Mouse (Mus musculus) bone marrow macrophage, adult 2 months (primary cell): Measurements from ENCODE around the gene Rrp9.

ENCODE experiments used
- CTCF ChIP-seq: IDR thresholded peaks from 2 replicates; pipeline ENCODE4 v1.5.1; 2012; ENCODE audit warnings: low read depth, mild to moderate bottlenecking, low read length, moderate library complexity
- POLR2A ChIP-seq: IDR thresholded peaks from 2 replicates; pipeline ENCODE4 v1.6.1; 2012; ENCODE audit warnings: mild to moderate bottlenecking, low read depth, low read length, borderline replicate concordance

GRCm38 (mm10) chr9:106534296-106534695 is 58.5 kb downstream of the Rrp9 start:
- TF ChIP-seq POLR2A (no peak), CTCF (no peak)
